Mouse (Mus musculus) heart, adult 8-10 months (tissue): ENCODE measurements around the gene Rcl1. TPM values are rescaled to one million over a fixed set of nuclear protein-coding genes. Genes with fewer than 3 reads are reported as not detected.
A peak's percentile ranks its signal among the peaks of the same experiment; 100 is the strongest.

Experiments
- DNase-seq: peaks from one replicate; pipeline ENCODE4 v3.0.0; 2022; ENCODE audit warnings: low spot score
- total RNA-seq, 4 experiments: library from RNA; stranded (reverse); gene quantifications; 2 replicates each; pipeline ENCODE4 v1.2.4; 2022

Rcl1 gene
- total RNA-seq: 1 to 10 TPM; 4.4 to 6.6 (median 5.8) TPM

DNA sequence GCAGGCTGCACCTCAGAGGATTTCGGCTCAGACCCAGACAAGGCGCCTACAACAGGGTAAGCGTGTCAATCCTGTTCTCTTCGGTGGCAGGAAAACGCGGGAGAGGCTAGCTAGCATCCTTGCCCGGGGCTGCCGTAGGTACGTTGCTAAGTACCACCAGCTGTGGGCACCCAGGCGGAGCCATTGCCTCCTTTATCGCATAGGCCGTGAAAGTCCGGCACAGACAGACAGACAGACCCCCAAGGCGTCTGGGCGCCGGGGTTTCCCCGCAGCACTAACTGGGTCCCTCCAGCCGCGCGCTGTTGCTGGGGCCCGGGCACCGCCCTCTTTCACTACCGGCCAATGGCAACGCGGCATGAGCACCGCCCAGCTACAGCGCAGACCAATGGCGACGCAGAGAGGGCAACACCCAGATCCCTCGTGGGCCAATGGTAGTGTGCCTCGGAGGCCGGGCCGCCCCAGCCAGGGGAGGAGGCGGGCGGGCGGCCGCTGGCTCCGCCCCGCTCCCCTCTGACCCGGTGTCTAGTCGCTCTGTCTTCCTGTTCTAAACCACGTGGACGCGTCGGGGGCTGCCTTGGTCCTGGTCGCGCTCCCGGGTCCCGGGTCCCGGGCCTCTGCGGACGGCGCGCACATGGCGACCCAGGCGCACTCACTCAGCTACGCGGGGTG lies at the start of gene Rcl1:
Gene Rcl1, plus strand, starts transcription at position 502 of the 669 bp plus-strand sequence.
- peak; percentile 94 for DNase-seq

DNA sequence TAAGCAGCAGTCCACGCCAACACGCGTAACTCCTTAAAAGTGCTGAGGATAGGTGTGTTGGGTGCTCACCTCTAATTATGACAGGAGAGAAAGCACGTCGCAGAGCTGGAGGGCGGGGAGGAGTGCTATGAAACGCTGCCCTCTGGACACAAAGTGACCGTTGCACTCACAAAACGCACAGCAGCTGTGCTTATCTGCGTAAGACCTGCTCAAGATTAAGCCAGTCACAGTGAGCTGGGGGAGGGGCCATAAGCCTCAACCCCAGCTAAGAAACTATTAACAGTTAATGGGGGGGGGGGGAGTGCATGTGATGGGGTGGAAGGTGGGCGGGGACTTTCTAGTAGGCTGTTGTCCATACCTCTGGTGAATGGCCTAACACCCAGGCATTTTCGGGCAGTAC lies 48.4 kb upstream of the Rcl1 start:
- DNase-seq: no peak

GRCm38 (mm10) chr19:29054594-29054993 lies 46.6 kb upstream of the Rcl1 start:
- no peak for DNase-seq

DNA sequence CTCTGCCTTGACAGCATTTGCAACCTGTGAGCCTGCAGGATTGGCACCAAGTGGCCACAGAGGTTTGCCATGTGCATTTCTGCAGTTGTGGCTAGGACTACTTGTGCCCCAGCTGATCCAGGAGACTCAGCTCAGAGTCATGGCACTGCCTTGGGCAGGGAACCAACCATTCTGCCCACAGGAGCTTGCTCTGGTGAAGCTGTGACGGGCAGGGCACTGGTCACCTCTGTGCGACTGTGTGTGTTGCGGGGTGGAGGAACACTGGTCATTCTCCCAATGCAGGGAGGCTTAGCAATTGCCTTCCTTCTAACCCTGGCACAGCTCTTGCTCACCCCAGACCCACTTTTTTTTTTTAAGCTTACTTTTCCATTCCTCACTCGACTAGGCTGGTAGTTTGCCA lies 45.7 kb upstream of the Rcl1 start:
- DNase-seq: no peak

DNA sequence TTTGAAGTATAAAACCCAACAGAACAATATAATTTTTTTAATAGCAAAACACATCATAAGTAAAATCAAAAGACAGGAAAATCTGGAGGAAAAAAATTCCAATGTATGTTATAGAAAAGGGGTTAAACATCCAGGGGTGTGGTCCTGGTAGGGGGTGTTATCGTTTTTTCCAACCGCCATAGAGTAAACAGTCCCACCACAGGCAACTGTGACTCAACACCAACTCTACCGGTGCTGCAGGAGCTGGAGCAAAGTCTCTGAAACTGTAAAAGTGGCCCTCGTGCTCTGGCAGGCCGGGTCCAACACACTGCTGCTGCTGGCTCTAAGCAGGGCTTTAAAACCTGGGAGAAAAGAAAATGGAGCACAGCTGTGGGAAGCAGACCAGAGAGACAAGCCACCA lies 42.4 kb upstream of the Rcl1 start:
- no peak for DNase-seq

DNA sequence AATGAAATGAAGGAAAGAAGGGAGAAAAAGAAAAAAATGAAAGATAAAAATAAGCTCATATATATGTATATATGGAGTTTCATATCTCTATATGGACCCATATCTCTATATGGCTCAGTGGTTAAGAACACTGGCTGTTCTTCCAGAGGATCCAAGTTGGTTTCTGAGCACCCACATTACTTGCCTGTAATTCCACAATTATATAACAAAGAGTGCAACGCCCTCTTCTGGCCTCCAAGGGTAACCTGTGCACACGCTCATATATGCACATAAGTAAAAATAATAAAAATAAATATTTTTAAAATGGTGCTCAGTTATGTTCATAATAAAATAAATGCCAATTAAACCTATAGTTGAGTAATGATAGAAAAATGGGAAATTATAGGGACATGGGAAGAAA lies 41.5 kb upstream of the Rcl1 start:
- DNase-seq: no peak

GRCm38 (mm10) chr19:29060299-29060698 lies 40.9 kb upstream of the Rcl1 start:
- no peak for DNase-seq

DNA sequence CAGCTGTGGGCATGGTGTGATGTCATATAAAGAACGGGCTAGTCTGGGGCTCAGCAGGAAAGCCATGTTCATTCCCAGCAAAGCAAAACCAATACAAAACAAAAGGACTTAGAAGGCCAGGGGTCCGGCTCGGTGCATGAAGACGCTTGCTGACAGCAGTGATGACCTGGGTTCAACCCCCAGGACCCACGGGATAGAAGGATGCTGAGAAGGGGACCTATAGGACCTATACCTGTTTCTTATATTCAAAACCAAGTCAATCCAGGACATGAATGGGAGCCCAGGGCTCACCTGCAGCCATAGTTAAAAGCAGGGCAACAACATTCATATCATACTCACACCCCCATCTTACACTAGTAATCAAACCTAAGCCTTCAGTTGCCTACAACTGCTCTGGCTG lies 38.2 kb upstream of the Rcl1 start:
- no peak for DNase-seq

GRCm38 (mm10) chr19:29063577-29064363 lies 37.4 kb upstream of the Rcl1 start:
- peak; percentile 92 for DNase-seq

DNA sequence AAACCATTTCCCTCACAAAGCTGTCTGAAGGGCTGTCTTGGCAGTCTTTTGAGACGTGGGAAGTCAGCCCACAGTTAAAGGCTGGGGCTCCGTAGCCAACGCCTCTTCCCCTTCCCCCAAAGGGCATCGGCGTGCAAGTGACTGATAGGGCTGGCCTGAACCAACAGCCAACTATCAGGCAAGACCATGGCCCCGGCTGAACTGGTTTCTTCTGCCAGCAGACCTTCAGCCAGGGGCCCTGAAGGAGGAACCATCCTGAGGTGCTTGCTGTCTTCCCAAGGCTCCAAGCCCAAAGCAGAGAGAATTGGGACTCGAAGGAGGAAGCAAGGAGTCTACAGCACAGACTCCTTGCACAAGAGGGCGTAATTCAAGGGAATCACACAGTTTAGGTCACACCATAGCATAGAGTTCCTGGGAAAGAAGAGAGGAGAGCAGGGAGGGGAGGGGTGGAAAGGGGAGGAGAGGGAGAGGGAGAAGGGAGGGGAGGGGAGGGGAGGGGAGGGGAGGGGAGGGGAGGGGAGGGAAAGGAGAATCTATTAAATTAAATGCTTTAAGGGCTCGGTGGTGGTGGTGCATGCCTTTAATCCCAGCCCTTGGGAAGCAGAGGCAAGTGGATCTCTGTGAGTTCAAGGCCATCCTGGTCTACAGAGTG lies 36.6 kb upstream of the Rcl1 start:
- DNase-seq: peak; percentile 60

DNA sequence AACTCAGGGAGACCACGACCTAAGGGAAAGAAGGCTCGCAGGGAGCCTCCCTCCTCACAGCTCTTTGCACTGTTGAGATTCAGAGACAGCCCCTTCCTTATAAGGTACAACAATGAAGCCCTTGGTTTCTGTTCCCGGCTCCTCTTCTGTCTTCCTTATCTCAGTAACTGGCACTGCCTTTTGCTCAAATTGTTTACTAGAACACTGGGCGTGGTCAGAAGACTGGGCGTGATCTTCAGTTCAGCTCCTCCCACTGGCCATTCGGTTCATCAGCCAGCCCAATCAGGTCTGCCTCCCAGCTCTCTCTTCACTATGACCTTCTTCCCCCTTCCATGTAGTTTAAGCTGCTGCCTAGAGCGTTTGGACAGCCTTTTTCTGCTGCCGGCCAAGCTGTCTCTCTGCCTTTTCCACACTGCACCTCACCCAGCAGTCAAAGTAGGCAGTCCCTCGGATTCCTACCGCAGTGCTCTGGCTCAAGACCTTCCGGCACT lies 34.1 kb upstream of the Rcl1 start:
- peak; percentile 90 for DNase-seq

- no peak for DNase-seq
These were observed 32.0 kb upstream of the Rcl1 start for GRCm38 (mm10) chr19:29069195-29069594.

GRCm38 (mm10) chr19:29074802-29075201 lies 26.4 kb upstream of the Rcl1 start:
- peak; percentile 41 for DNase-seq

- no peak for DNase-seq
These were observed 12.5 kb upstream of the Rcl1 start for GRCm38 (mm10) chr19:29088628-29089027.

- DNase-seq: no peak
These were observed 9.0 kb upstream of the Rcl1 start for GRCm38 (mm10) chr19:29092194-29092593.

DNA sequence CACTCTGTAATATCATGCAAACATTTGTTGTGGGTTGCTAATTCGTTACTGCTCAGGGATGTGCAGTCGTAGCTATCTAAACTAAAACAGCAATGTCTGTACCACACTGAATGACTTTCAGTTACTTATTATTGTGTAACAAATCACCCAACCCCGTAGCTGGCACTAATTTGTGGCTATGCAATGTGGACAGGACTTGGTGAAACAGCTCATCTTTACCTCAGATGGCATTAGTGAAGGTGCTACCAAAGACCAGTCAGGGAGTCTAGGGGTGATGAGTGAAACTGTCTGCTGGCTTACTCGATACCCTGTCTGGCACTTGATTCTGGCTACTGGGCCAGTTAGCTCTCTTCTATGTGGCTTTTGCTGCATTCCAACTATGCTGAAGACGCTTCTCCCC lies 2.1 kb upstream of the Rcl1 start:
- no peak for DNase-seq

GRCm38 (mm10) chr19:29099596-29099995 lies 1.6 kb upstream of the Rcl1 start:
- DNase-seq: no peak

DNA sequence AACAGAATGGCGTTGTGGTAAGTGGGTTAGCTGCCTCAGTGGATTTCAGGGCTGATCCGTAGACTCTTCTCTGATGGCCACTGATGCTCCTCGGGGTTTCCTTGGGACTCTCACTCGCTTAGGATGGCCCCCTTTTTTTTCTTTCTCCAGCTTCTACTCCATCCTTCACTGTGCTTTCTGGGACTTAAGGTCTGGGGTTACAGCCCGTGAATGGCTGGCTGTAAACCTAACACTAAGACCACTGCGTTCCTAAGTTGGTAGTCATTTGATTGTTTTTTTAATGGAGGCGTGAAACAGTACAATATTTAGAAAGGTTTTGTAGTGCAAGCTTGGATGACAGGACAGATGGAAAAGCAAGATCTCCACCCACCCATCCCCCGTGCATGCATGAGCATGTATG lies 914 bp upstream of the Rcl1 start:
- DNase-seq: no peak

- DNase-seq: peak; percentile 19
These were observed 416 bp downstream of the Rcl1 start for GRCm38 (mm10) chr19:29101591-29101990.

DNA sequence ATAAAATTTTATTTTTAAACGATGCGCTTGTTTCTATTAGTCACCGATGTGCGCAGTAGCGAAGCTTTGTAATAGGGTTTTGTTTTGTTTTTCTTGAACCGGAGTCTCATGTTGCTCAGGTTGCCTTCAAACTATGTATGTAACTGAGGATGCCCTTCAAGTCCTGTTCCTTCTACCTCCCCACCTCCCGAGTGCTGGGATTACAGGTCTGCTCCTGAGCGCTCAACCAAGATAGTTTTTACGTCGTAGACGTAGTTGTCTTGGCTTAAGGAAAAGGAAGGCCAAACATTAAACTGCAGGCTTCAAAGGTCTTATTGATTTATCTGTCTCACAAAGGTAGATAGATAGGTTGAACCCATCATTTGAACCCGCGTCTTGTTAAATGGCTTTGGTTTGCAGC lies 923 bp downstream of the Rcl1 start:
- DNase-seq: no peak

- DNase-seq: no peak
These were observed 4.6 kb downstream of the Rcl1 start for GRCm38 (mm10) chr19:29105816-29106215.

DNA sequence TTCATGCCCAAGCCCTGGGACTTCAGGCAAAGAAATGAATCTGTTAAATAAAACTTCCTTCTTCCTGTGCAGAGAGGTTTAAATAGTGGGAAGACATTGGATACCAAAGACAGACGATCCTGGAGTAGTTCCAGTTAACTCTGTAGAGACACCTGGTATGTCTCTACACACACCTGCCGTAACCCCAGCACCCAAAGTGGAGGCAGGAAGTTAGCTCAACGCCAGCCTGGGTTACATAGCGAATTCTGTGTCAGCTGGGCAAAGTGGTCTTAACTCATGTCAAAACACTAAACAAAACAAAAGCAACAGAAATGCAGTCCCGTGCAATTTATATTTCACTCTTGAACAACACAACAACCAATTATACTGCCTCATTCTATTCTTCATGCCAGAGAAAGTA lies 5.1 kb downstream of the Rcl1 start:
- no peak for DNase-seq

GRCm38 (mm10) chr19:29112662-29113061 lies 11.5 kb downstream of the Rcl1 start:
- peak; percentile 71 for DNase-seq
